Mouse (Mus musculus) limb, embryonic 15.5 days (tissue): ENCODE measurements around the gene Opn1sw. TPM values are rescaled to one million over a fixed set of nuclear protein-coding genes. Genes with fewer than 3 reads are reported as not detected.

Experiments
- ATAC-seq: fragments of 200-750 bp; cut with Nextera tagmentation; 2 replicates; pipeline ENCODE4 v1.8.0; 2017; ENCODE audit warnings: low read depth, moderate TSS enrichment; ENCODE audit not compliant: insufficient number of reproducible peaks, low FRiP score, low TSS enrichment
- H3K27ac ChIP-seq: fragments of 300-500 bp; sonication (generic); 2 replicates; pipeline ENCODE4 v1.5.1; 2015; ENCODE audit warnings: moderate library complexity, mild to moderate bottlenecking, inconsistent platforms
- H3K27me3 ChIP-seq: fragments of 300-500 bp; sonication (generic); 2 replicates; pipeline ENCODE4 v1.6.1; 2015; ENCODE audit warnings: inconsistent platforms
- H3K36me3 ChIP-seq: fragments of 300-500 bp; sonication (generic); 2 replicates; pipeline ENCODE4 v1.6.1; 2015; ENCODE audit warnings: inconsistent platforms
- H3K4me1 ChIP-seq: fragments of 300-500 bp; sonication (generic); 2 replicates; pipeline ENCODE4 v1.6.1; 2015; ENCODE audit warnings: inconsistent platforms
- H3K4me2 ChIP-seq: fragments of 300-500 bp; sonication (generic); 2 replicates; pipeline ENCODE4 v1.6.1; 2015; ENCODE audit warnings: mild to moderate bottlenecking, inconsistent platforms
- H3K4me3 ChIP-seq: fragments of 300-500 bp; sonication (generic); 2 replicates; pipeline ENCODE4 v1.5.1; 2015; ENCODE audit warnings: mild to moderate bottlenecking, inconsistent platforms
- H3K9ac ChIP-seq: fragments of 300-500 bp; sonication (generic); 2 replicates; pipeline ENCODE4 v1.6.1; 2015; ENCODE audit warnings: inconsistent platforms
- H3K9me3 ChIP-seq: fragments of 300-500 bp; sonication (generic); 2 replicates; pipeline ENCODE4 v1.6.1; 2016; ENCODE audit warnings: inconsistent platforms
- WGBS: fragments of 180-500 bp; shearing (Covaris S2); methylation state at CpG from one replicate; pipeline ENCODE4 v1.1.7; 2015; 5-methylcytosine and 5-hydroxymethylcytosine counted together
- polyA plus RNA-seq: library from polyadenylated mRNA; unstranded; fragments of >200 nt; fragmentation: Nextera tagmentation; extraction: Ambion mirVana; gene quantifications from 2 replicates; pipeline ENCODE4 v1.2.1, GENCODE M21; 2015

The Opn1sw gene
- polyA plus RNA-seq, result 1.1 and 1.3 TPM in 2 replicates

DNA sequence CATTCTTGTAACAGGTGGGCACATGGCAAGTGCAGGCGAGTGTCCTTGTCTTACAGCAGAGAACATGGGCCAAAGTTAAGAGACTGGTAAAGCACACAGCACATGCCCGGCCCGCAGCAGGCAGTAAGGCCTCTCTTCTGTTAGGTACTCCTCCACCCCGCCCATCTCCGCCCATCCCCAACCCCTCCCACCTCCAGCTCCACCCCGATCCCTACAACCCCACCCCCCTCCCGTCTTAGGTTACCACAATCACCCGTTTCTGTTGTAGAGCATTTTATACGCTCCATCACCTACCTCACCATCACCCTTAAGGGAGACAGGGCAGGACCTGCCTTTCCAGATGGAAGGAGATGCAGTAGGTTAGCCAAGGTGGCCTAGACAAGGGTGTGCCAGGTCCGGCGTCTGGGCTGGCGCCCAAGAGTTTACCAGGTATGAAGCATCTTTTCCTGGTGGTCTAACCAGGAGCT, at the start of gene Opn1sw:
Opn1sw (minus strand) TSS at position 417 of the 467 bp plus-strand sequence.
- Histone ChIP-seq H3K4me3 (peak within 1 kb of the TSS; percentile 42), H3K4me2 (peak within 1 kb of the TSS; percentile 50), H3K27me3 (no peaks in the 10 kb centered on the region), H3K9ac (no peak within 1 kb of the TSS), H3K4me1 (peaks cover 23% of the 10 kb centered on the region), H3K36me3 (no peaks in the 10 kb centered on the region), H3K9me3 (no peaks in the 10 kb centered on the region), H3K27ac (peak within 1 kb of the TSS; percentile 81)
- peak; percentile 60 for ATAC-seq
- 2% methylated on average over 12 of the region's 12 CpGs for WGBS

DNA sequence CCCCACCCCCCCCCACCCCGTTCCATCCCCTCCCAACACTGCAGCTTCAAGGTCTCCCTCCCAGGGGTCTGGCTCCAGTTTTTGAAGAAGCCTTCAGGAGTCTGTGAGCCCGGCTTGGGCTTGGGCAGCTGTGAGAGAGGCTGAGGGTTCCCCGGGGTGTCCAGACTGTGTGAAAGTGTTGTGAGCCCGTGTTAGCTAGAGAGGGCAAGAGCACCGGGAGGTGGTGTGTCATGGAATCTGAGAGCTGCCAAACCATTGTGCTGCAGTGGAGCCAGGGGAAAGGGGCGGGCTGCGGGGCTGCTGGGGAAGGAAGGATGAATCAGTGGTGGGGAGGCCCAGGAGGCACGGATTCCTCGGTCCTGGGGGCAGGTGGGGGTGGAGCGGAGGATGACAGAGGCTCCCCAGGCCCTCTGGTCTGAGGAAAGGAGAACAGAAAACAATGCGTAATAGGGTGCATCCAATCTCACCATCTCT, 48.2 kb upstream of the Opn1sw start:
- H3K4me1 ChIP-seq, result peaks cover 61% of the 10 kb centered on the region

GRCm38 (mm10) chr6:29435940-29436451, 47.7 kb upstream of the Opn1sw start:
- ATAC-seq, result peak; percentile 55
- peak overlapping the region; percentile 61 for H3K4me3 ChIP-seq
- 14% methylated on average over 6 of the region's 6 CpGs for WGBS

More for the DNA sequence above, 48.2 kb upstream of the Opn1sw start:
- WGBS, result 11% methylated on average over 11 of the region's 11 CpGs
- Histone ChIP-seq H3K9ac (0 out of 2 replicates have a peak overlapping the region, but pooled peaks have one; percentile 21), H3K27me3 (peaks cover 12% of the 10 kb centered on the region; the same call in 1 of the 2 replicates), H3K4me3 (peak overlapping the region; percentile 61), H3K9me3 (no peaks in the 10 kb centered on the region), H3K36me3 (peaks cover 37% of the 10 kb centered on the region), H3K27ac (peak overlapping the region; percentile 87), H3K4me2 (peak overlapping the region; percentile 82)
- no peak for ATAC-seq

DNA sequence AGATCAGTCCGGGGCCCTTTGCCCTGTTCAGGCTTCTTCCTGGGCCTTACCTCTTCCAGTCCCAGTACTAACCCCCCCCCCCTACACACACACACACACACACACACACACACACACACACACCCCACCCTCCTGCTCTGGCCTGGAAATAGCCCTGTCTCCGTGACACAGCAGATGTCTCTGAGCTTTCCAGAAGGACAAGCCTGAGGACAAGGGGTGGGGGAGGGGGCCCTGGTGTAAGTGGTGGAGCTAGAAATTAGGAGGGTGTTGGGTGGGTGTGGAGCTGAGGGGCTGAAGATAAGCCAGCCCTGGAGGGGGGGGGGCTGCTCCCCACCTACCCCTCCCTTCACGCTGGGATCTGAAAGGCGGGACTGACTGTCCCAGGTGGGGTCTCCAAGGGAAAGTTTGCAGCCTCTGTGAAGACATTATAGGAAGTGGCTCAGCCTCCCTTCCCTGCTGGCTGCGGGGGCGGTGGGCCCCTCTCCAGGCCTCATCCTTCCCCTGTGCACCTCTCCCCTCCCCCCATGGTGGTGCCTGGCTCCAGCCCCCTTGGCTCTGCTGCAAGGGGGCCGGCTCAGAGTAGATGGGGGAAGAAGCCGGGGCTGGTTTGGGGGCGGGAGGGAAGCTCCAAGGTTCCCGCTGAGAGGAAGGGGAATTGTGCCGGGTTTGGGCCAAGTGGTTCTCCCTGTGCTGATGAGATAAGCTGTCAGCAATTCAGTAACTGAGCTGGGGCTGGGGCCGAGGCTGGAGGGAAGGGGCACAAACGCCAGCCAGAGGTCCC, 46.8 kb upstream of the Opn1sw start:
- H3K9ac ChIP-seq, result peak overlapping the region; percentile 18; the same call in 1 of the 2 replicates
- H3K4me3 ChIP-seq, result peak overlapping the region; percentile 61
- ATAC-seq, result peak; percentile 70
- H3K4me2 ChIP-seq, result peak overlapping the region; percentile 82
- H3K27me3 ChIP-seq, result peaks cover 12% of the 10 kb centered on the region; the same call in 1 of the 2 replicates
- peaks cover 70% of the 10 kb centered on the region for H3K4me1 ChIP-seq
- no peaks in the 10 kb centered on the region for H3K9me3 ChIP-seq
- H3K27ac ChIP-seq, result peak overlapping the region; percentile 87
- H3K36me3 ChIP-seq, result peaks cover 23% of the 10 kb centered on the region
- 6% methylated on average over 13 of the region's 13 CpGs for WGBS

More at GRCm38 (mm10) chr6:29435940-29436451, 47.7 kb upstream of the Opn1sw start:
- H3K9me3 ChIP-seq, result no peaks in the 10 kb centered on the region
- peaks cover 65% of the 10 kb centered on the region for H3K4me1 ChIP-seq
- H3K27ac ChIP-seq, result peak overlapping the region; percentile 87
- H3K36me3 ChIP-seq, result peaks cover 32% of the 10 kb centered on the region
- H3K9ac ChIP-seq, result no peak overlapping the region
- H3K27me3 ChIP-seq, result peaks cover 12% of the 10 kb centered on the region; the same call in 1 of the 2 replicates
- peak overlapping the region; percentile 82 for H3K4me2 ChIP-seq

DNA sequence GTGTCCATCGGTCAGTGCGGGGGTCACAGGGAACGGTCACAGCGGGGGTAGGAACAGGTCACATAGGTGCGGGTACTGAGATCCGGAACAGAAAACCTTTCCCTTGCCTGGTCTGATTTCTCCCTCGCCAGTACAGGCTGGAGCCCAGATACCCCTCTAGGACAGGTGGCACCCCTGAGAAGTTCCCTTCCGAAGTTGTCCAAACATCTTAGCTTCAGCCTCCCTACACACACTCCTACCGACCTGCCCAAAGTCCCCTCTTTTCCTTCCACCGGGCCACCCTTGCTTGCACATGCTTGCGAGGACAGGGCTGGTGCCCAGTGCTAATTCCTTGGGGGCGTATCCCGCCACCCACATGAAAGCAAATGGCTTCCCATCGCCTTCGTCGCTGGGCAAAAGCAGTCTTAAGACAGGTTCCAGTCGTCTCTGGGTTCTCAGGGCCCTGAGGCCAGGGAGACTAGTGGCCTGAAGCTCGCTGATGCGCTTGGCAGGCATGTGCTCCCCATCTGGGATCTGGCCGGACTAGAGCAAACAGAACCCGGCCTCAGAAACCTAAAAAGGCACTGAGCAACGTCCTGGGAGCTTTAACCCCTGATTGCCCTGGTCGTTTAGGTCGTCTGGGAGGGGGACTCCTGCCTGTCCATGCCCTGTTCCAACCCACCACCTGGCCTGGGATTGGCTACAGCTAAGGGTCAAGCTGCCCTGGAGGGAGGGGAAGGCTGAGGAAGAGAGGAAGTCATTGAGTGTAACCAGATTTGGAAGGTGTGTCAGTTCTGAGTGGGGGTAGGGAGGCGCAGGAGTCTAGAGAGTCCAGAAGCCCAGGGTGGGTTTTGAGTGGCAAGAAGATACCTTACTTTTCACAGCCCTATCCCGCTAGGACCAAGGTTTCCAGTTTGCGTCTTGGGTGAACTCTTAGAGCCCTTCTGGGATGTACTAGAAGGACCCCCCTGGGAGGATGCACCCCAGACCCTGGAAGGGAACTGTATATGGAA, 45.8 kb upstream of the Opn1sw start:
- WGBS, result 8% methylated on average over 27 of the region's 27 CpGs
- Histone ChIP-seq H3K4me3 (peak overlapping the region; percentile 61), H3K27me3 (peaks cover 12% of the 10 kb centered on the region; the same call in 1 of the 2 replicates), H3K36me3 (peaks cover 13% of the 10 kb centered on the region), H3K27ac (peak overlapping the region; percentile 87), H3K9ac (peak overlapping the region; percentile 62), H3K4me2 (peak overlapping the region; percentile 82), H3K9me3 (no peaks in the 10 kb centered on the region), H3K4me1 (peaks cover 66% of the 10 kb centered on the region)
- ATAC-seq, result no peak

DNA sequence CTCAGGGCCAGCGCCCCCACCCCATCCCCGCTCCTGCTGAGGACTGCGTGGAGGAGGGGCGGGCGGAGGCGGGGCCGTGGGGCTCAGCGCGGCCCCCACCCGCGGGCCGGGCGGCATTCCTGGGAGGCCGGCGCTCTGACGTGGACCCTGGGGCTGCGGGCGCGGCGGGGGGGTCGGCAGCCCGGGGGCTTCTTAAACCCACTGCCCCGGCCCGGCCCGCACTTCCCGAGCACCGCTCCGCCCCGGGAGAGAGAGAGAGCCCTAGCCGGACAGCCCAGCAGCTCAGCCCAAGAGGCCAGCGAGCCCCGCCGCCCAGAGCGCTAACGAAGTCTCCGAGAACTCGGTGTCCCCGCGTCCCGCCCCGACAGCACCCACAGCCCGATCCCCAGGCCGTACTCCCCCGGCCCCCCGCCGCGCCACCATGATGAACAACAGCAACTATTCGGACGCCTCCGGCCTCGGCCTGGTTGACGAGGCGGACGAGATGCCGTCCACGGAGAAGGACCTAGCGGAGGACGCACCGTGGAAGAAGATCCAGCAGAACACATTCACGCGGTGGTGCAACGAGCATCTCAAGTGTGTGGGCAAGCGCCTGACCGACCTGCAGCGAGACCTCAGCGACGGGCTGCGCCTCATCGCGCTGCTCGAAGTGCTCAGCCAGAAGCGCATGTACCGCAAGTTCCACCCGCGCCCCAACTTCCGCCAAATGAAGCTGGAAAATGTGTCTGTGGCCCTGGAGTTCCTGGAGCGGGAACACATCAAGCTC, 45.0 kb upstream of the Opn1sw start, which contains the start of gene Flnc:
Flnc (plus strand) TSS at position 219 of the 766 bp plus-strand sequence.
- Histone ChIP-seq H3K4me2 (peak within 1 kb of the TSS; percentile 82), H3K4me3 (peak within 1 kb of the TSS; percentile 61), H3K27me3 (peaks cover 12% of the 10 kb centered on the region; the same call in 1 of the 2 replicates), H3K4me1 (peaks cover 64% of the 10 kb centered on the region), H3K27ac (peak within 1 kb of the TSS; percentile 87), H3K9me3 (no peaks in the 10 kb centered on the region), H3K36me3 (peaks cover 5% of the 10 kb centered on the region; the same call in 1 of the 2 replicates), H3K9ac (peak within 1 kb of the TSS; percentile 62)
- WGBS, result under 1% methylated on average over 71 of the region's 77 CpGs
- ATAC-seq, result 0 out of 2 replicates have a peak, but pooled peaks have one; percentile 7

- 0 out of 2 replicates have a peak overlapping the region, but pooled peaks have one; percentile 87 for H3K27ac ChIP-seq
- no peaks in the 10 kb centered on the region for H3K9me3 ChIP-seq
- no peak for ATAC-seq
- H3K4me3 ChIP-seq, result peak overlapping the region; percentile 61
- H3K4me1 ChIP-seq, result peaks cover 64% of the 10 kb centered on the region
- H3K9ac ChIP-seq, result peak overlapping the region; percentile 62; the same call in 1 of the 2 replicates
- H3K27me3 ChIP-seq, result peaks cover 12% of the 10 kb centered on the region; the same call in 1 of the 2 replicates
- no peaks in the 10 kb centered on the region for H3K36me3 ChIP-seq
- H3K4me2 ChIP-seq, result peak overlapping the region; percentile 82
These were observed 44.4 kb upstream of the Opn1sw start for GRCm38 (mm10) chr6:29432676-29433037.

DNA sequence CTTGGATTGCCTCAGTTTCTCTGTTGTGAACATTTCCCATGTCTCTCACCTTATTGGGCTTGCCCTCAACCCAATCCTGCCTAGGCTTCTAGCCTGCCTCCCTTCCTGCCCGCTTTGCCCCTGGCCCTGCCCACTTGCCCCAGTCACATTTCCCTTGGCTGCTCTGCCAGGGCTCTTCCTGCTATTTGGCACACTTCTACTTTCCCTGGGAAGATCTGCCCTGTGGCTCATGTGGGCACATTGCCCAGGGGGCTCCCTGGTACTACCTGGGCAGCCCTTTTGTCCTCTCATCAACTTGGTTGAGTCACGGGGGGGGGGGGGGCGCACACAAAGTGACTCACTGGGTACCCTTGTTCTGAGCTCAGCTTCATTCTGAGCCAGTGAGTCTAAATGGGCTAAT, 43.9 kb upstream of the Opn1sw start:
- Histone ChIP-seq H3K9me3 (no peaks in the 10 kb centered on the region), H3K27me3 (peaks cover 12% of the 10 kb centered on the region; the same call in 1 of the 2 replicates), H3K4me2 (no peak overlapping the region), H3K4me1 (peaks cover 63% of the 10 kb centered on the region), H3K36me3 (no peaks in the 10 kb centered on the region), H3K4me3 (no peak overlapping the region), H3K27ac (no peak overlapping the region), H3K9ac (no peak overlapping the region)
- WGBS, result 37% methylated on average over 3 of the region's 3 CpGs
- no peak for ATAC-seq

GRCm38 (mm10) chr6:29431473-29431872, 43.2 kb upstream of the Opn1sw start:
- Histone ChIP-seq H3K4me2 (no peak overlapping the region), H3K27ac (no peak overlapping the region), H3K27me3 (peaks cover 12% of the 10 kb centered on the region; the same call in 1 of the 2 replicates), H3K9me3 (no peaks in the 10 kb centered on the region), H3K4me1 (peaks cover 56% of the 10 kb centered on the region), H3K4me3 (no peak overlapping the region), H3K9ac (no peak overlapping the region), H3K36me3 (no peaks in the 10 kb centered on the region)
- WGBS, result 19% methylated on average over 5 of the region's 5 CpGs
- ATAC-seq, result no peak

DNA sequence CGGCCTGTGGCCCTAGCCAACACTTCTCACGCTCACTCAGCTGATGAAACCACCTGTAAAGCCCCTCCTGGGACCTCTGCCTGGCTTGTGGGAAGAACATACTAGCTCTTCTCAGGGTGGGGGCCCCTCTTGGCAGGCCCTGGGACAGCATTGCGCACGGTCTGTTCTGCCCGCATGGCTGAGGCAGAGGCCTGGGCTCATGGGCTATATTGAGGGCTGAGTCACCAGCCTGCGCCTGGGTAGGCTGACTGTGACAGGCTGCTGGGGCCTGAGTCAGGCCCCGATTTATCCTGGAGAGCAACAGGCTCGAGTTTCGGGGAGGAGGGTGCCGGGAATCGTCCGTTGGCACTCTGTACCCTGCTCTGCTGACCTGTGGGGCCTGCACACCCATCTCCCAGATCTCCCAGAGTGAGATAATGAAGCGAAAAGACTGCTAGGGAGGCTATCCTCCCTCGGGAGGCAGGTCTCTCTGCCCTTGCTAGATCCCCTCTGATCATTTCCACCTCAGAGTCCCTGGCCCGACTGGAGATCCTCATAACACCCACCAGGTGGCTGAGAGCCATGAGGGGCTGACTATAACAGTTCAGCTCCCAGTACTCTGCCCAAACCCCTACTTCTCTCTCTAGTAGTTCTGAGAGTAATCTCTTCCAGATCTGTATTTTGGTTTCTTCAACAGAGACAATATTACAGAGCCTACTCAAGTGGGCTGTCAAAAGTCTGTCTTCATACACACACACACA, 42.6 kb upstream of the Opn1sw start:
- 42% methylated on average over 15 of the region's 15 CpGs for WGBS

More for the DNA sequence above, 42.6 kb upstream of the Opn1sw start:
- Histone ChIP-seq H3K4me3 (no peak overlapping the region), H3K4me1 (peaks cover 50% of the 10 kb centered on the region), H3K9me3 (no peaks in the 10 kb centered on the region), H3K27ac (0 out of 2 replicates have a peak overlapping the region, but pooled peaks have one; percentile 11), H3K36me3 (no peaks in the 10 kb centered on the region), H3K4me2 (no peak overlapping the region), H3K27me3 (peaks cover 12% of the 10 kb centered on the region; the same call in 1 of the 2 replicates), H3K9ac (no peak overlapping the region)
- ATAC-seq, result no peak
